Mouse (Mus musculus) CH12.LX (cell line): ENCODE measurements around the gene Smco2. TPM values are rescaled to one million over a fixed set of nuclear protein-coding genes. Genes with fewer than 3 reads are reported as not detected.

Experiments used
- DNase-seq: peaks from one replicate; pipeline ENCODE4 v3.0.0-alpha.2; 2013; ENCODE audit errors: extremely low read depth
- H3K27ac ChIP-seq: 2 replicates; pipeline ENCODE4 v1.5.1; 2012; ENCODE audit warnings: low read depth, mild to moderate bottlenecking, control low read depth, moderate library complexity; ENCODE audit not compliant: insufficient read depth
- H3K27me3 ChIP-seq: replicated peaks from 2 replicates; pipeline ENCODE3; 2012; ENCODE audit warnings: inconsistent platforms
- H3K36me3 ChIP-seq, 2 experiments: replicated peaks in 1 of 2; 2 replicates each; pipeline versions ENCODE3 to v1.6.1; 2012; ENCODE audit warnings: inconsistent platforms in 1 of 2, low read length in 1 of 2, mild to moderate bottlenecking in 1 of 2, mixed read lengths in 1 of 2, moderate library complexity in 1 of 2; ENCODE audit not compliant: control insufficient read depth in 1 of 2, insufficient read depth in 1 of 2
- H3K4me1 ChIP-seq, 2 experiments: 2 replicates each; pipeline ENCODE4 v1.6.1; 2012; ENCODE audit warnings: inconsistent platforms in 1 of 2, moderate library complexity in 1 of 2; ENCODE audit not compliant: insufficient read depth in 2 of 2, control insufficient read depth in 1 of 2
- H3K4me2 ChIP-seq: 2 replicates; pipeline ENCODE4 v1.6.1; 2012; ENCODE audit warnings: low read depth, mild to moderate bottlenecking, control low read depth; ENCODE audit not compliant: poor library complexity, insufficient read depth, severe bottlenecking
- H3K4me3 ChIP-seq, 3 experiments: fragments of 150-350 bp in 1 of 3; sonication (generic) in 1 of 3; replicated peaks in 1 of 3; 2 replicates each; pipeline versions ENCODE3 to v1.5.1; 2011 to 2012; ENCODE audit warnings: low read depth in 2 of 3, low read length in 2 of 3, mild to moderate bottlenecking in 2 of 3, moderate library complexity in 2 of 3, control low read depth in 1 of 3, improper control_type of control experiment in 1 of 3, inconsistent platforms in 1 of 3, mixed read lengths in 1 of 3; ENCODE audit not compliant: poor library complexity in 1 of 3
- H3K79me2 ChIP-seq: replicated peaks from 2 replicates; pipeline ENCODE4 v1.6.1; 2012; ENCODE audit warnings: mild to moderate bottlenecking, moderate library complexity; ENCODE audit not compliant: control insufficient read depth, poor library complexity, insufficient read depth, severe bottlenecking; ENCODE audit errors: extremely low read depth
- H3K9ac ChIP-seq: 2 replicates; pipeline ENCODE4 v1.6.1; 2012; ENCODE audit warnings: low read depth, mild to moderate bottlenecking, control low read depth, moderate library complexity; ENCODE audit not compliant: insufficient read depth
- H3K9me3 ChIP-seq: replicated peaks from 2 replicates; pipeline ENCODE3; 2012; ENCODE audit warnings: low read length, inconsistent platforms, mixed read lengths
- BHLHE40 ChIP-seq: IDR thresholded peaks from 2 replicates; pipeline ENCODE4 v1.6.1; 2011; ENCODE audit warnings: mild to moderate bottlenecking, low read depth, low read length, improper control_type of control experiment
- ELF1 ChIP-seq: IDR thresholded peaks from 2 replicates; pipeline ENCODE4 v1.6.1; 2014; ENCODE audit warnings: low read depth, mild to moderate bottlenecking, inconsistent platforms, low read length, improper control_type of control experiment
- EP300 ChIP-seq: IDR thresholded peaks from 2 replicates; pipeline ENCODE4 v1.6.1; 2011; ENCODE audit warnings: low read length, improper control_type of control experiment
- ETS1 ChIP-seq: conservative IDR thresholded peaks from 2 replicates; pipeline ENCODE4 v1.6.1; 2012; ENCODE audit warnings: low read depth, mild to moderate bottlenecking, inconsistent platforms, low read length, improper control_type of control experiment, moderate library complexity
- HCFC1 ChIP-seq: IDR thresholded peaks from 2 replicates; pipeline ENCODE4 v1.6.1; 2012; ENCODE audit warnings: low read depth, mild to moderate bottlenecking, inconsistent platforms, low read length, improper control_type of control experiment
- IRF4 ChIP-seq: IDR thresholded peaks from 2 replicates; pipeline ENCODE4 v1.6.1; 2014; ENCODE audit warnings: low read depth, mild to moderate bottlenecking, inconsistent platforms, low read length, improper control_type of control experiment
- KAT2A ChIP-seq: IDR thresholded peaks from 2 replicates; pipeline ENCODE4 v1.6.1; 2012; ENCODE audit warnings: low read length, improper control_type of control experiment, inconsistent platforms; ENCODE audit not compliant: insufficient replicate concordance
- MAFK ChIP-seq: IDR thresholded peaks from 2 replicates; pipeline ENCODE4 v1.6.1; 2011; ENCODE audit warnings: low read length, improper control_type of control experiment; ENCODE audit not compliant: insufficient replicate concordance
- MAX ChIP-seq: IDR thresholded peaks from 2 replicates; pipeline ENCODE4 v1.6.1; 2011; ENCODE audit warnings: low read length, improper control_type of control experiment
- MAZ ChIP-seq: IDR thresholded peaks from 2 replicates; pipeline ENCODE4 v1.6.1; 2012; ENCODE audit warnings: low read depth, mild to moderate bottlenecking, inconsistent platforms, low read length, improper control_type of control experiment, moderate library complexity
- MEF2A ChIP-seq: IDR thresholded peaks from 2 replicates; pipeline ENCODE4 v1.6.1; 2014; ENCODE audit warnings: low read depth, mild to moderate bottlenecking, inconsistent platforms, low read length, improper control_type of control experiment, borderline replicate concordance
- MXI1 ChIP-seq: IDR thresholded peaks from 2 replicates; pipeline ENCODE4 v1.6.1; 2011; ENCODE audit warnings: mild to moderate bottlenecking, low read depth, low read length, improper control_type of control experiment
- NRF1 ChIP-seq: IDR thresholded peaks from 2 replicates; pipeline ENCODE4 v1.6.1; 2014; ENCODE audit warnings: low read depth, mild to moderate bottlenecking, inconsistent platforms, low read length, improper control_type of control experiment, moderate library complexity
- POLR2A ChIP-seq: IDR thresholded peaks from 2 replicates; pipeline ENCODE4 v1.6.1; 2011; ENCODE audit warnings: low read depth, mild to moderate bottlenecking, improper control_type of control experiment, low read length
- RAD21 ChIP-seq: IDR thresholded peaks from 2 replicates; pipeline ENCODE4 v1.6.1; 2011; ENCODE audit warnings: low read depth, mild to moderate bottlenecking, low read length, improper control_type of control experiment, moderate library complexity
- SIN3A ChIP-seq: IDR thresholded peaks from 2 replicates; pipeline ENCODE4 v1.6.1; 2012; ENCODE audit warnings: low read length, improper control_type of control experiment, inconsistent platforms
- SMC3 ChIP-seq: IDR thresholded peaks from 2 replicates; pipeline ENCODE4 v1.6.1; 2011; ENCODE audit warnings: low read depth, low read length, improper control_type of control experiment
- TCF12 ChIP-seq: IDR thresholded peaks from 2 replicates; pipeline ENCODE4 v1.6.1; 2014; ENCODE audit warnings: low read depth, mild to moderate bottlenecking, inconsistent platforms, low read length, improper control_type of control experiment
- UBTF ChIP-seq: IDR thresholded peaks from 2 replicates; pipeline ENCODE4 v1.6.1; 2012; ENCODE audit warnings: low read depth, mild to moderate bottlenecking, inconsistent platforms, low read length, improper control_type of control experiment, moderate library complexity
- ZKSCAN1 ChIP-seq: IDR thresholded peaks from 2 replicates; pipeline ENCODE4 v1.6.1; 2012; ENCODE audit warnings: low read depth, inconsistent platforms, low read length, improper control_type of control experiment, borderline replicate concordance
- dilution Hi-C: fragments of 300-500 bp; cut with MboI; formaldehyde crosslinking; loops from 2 replicates; pipeline ENCODE4 v1.14.3; 2020; ENCODE audit warnings: low sequenced_read_pairs; ENCODE audit not compliant: extremely low pct_unique_long_range_greater_than_20kb, extremely low pct_ligation_motif_present
- in situ Hi-C: fragments of 300-500 bp; cut with MboI; formaldehyde crosslinking; loops from 3 replicates; pipeline ENCODE4 v1.14.3; 2019; ENCODE audit warnings: low sequenced_read_pairs, low pct_ligation_motif_present, low pct_unique_long_range_greater_than_20kb, mixed read lengths
- polyA plus RNA-seq: library from polyadenylated mRNA; unstranded; fragments of >175 nt; gene quantifications from 2 replicates; pipeline ENCODE4 v1.2.1, GENCODE M21; 2012; ENCODE audit warnings: low read depth; ENCODE audit not compliant: insufficient read length
- total RNA-seq, 2 experiments: library from RNA; depleted of rRNA; stranded (reverse); fragments of 300-350 nt in 1 of 2; fragments of >200 nt in 1 of 2; gene quantifications; 2 replicates each; pipeline ENCODE4 v1.2.3; 2012 to 2014

Smco2 gene
- total and polyA plus RNA-seq, 3 experiments, result not detected

DNA sequence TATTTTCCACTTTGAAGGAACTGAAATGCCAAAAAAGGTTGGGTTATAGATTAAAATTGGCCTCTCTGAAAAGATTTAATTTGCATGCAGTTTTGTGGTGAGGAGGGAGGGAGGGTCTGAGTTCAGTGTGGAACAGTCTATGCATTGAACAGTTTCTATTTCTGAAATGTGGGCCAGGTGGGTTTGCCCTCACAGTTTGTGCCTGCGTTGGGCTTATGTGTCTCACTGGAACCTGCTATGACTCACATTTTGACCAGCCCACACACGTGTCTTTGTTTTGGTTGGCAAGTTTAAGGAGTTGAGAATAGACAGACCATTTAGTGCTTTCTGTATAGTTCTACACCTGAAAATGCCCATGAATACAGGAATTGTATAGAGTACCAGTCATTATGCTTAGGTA is 44.0 kb downstream of the Smco2 start:
- no peak overlapping the region for H3K27ac ChIP-seq
- dilution Hi-C loops, result no loop called here
- H3K27me3 ChIP-seq, result no peaks in the 10 kb centered on the region
- no peak overlapping the region; the same call in 1 of the 2 replicates for H3K9ac ChIP-seq
- DNase-seq, result peak; percentile 65
- in situ Hi-C loops, result no loop called here
- H3K79me2 ChIP-seq, result no peaks in the 10 kb centered on the region; the same call in 1 of the 2 replicates
- H3K36me3 ChIP-seq, result no peaks in the 10 kb centered on the region
- H3K4me3 ChIP-seq, result no peak overlapping the region
- TF ChIP-seq POLR2A (no peak), BHLHE40 (peak; percentile 87), TCF12 (peak; percentile 41), HCFC1 (no peak), UBTF (no peak), MXI1 (peak; percentile 93), ETS1 (peak; percentile 79), ELF1 (no peak), EP300 (peak; percentile 50; the same call in 1 of the 2 replicates), IRF4 (peak; percentile 70; the same call in 1 of the 2 replicates), MAX (peak; percentile 95), MEF2A (peak; percentile 91), MAFK (no peak), SIN3A (peak; percentile 95), NRF1 (no peak), MAZ (0 out of 2 replicates have a peak, but pooled peaks have one; percentile 44)
- TF ChIP-seq, all 38 proteins: peak for 10
- Histone ChIP-seq H3K4me2 (peak overlapping the region; percentile 44; the same call in 1 of the 2 replicates), H3K4me1 (peaks cover 10 to 51% of the 10 kb centered on the region in 2 experiments; a peak in 3 of 4 replicates), H3K9me3 (no peaks in the 10 kb centered on the region)

DNA sequence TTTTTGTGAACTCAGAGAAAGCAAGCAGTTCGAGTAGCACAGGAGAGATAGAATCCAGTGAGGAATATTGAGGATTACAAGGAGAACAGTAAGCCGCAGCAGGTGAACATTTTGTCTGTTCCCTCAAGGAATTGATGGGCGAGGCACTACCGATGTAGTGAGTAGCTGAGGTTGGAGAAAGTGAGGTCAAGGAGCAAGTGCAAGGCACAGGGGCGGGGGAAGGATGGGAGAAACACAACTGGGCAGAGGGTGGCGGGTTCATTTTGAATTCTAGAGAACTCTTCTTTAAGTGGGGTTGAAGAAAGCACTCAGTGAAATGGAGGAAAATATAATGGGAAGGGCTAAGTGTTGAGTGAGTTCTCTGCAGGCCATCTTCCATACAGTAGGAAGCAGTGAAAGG is 48.8 kb downstream of the Smco2 start:
- Histone ChIP-seq H3K27me3 (no peaks in the 10 kb centered on the region), H3K9ac (no peak overlapping the region), H3K4me3 (no peak overlapping the region), H3K9me3 (peaks cover 8% of the 10 kb centered on the region), H3K4me2 (no peak overlapping the region), H3K4me1 (peaks cover 6 to 10% of the 10 kb centered on the region in 2 experiments; a peak in 3 of 4 replicates), H3K27ac (no peak overlapping the region), H3K79me2 (no peaks in the 10 kb centered on the region), H3K36me3 (peaks cover 0 to 9% of the 10 kb centered on the region in 2 experiments)
- DNase-seq, result no peak
- dilution Hi-C loops, result no loop called here
- TF ChIP-seq ZKSCAN1 (no peak), RAD21 (no peak), MEF2A (no peak), SIN3A (no peak), KAT2A (no peak), SMC3 (no peak)
- in situ Hi-C loops, result no loop called here
